Mouse (Mus musculus): Measurements from ENCODE around the gene 1700020D05Rik.

DNA sequence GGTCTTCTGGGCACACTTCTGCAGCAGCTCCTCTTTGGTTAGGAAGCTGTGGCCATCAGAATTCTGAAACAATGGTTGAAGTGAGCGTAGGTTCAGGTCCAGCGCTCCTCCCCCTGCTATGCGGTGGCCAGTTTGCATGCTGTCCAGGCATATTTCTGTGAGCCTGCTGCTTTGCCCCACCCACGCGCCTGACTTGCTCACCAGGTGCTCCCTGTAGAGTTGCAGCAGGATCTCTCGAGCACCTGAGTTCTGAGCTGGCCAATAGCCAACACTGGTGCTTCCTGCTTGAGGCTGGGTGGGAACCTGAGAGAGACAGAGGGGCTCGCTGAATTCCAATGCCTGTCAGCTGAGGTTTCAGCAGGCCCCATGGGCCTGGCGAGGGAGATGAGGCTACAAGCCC lies 17.3 kb downstream of the 1700020D05Rik start:
- TF ChIP-seq CTCF (IDR thresholded peaks at IDR 0.05; ENCODE audit: extremely low read depth, insufficient read length, insufficient replicate concordance, low read depth, low read length) (no peak), POLR2A (IDR thresholded peaks at IDR 0.05; ENCODE audit: low read depth, low read length) (no peak)
